Mouse (Mus musculus) E14TG2a.4 (cell line): ENCODE results near the gene Srcin1.

Source experiments
- CTCF ChIP-seq: conservative IDR thresholded peaks from 2 replicates; pipeline ENCODE4 v1.5.1; 2014; ENCODE audit warnings: low read length
- NANOG ChIP-seq: IDR thresholded peaks from 2 replicates; pipeline ENCODE4 v1.6.1; 2014; ENCODE audit warnings: borderline replicate concordance, low read length, mixed read lengths

GRCm38 (mm10) chr11:97479085-97479484, 96.9 kb downstream of the Srcin1 start:
- TF ChIP-seq CTCF (no peak), NANOG (no peak)
